Mouse (Mus musculus) brown adipose tissue, adult 24 weeks (tissue): ENCODE results near the gene Grtp1. TPM values are rescaled to one million over a fixed set of nuclear protein-coding genes. Genes with fewer than 3 reads are reported as not detected.

Source experiments
- H3K27ac ChIP-seq: fragments of 200-500 bp; replicated peaks from 2 replicates; pipeline ENCODE4 v1.5.1; 2012; ENCODE audit warnings: low read depth, mild to moderate bottlenecking, low read length
- H3K4me1 ChIP-seq: fragments of 200-500 bp; 2 replicates; pipeline ENCODE4 v1.6.1; 2012; ENCODE audit warnings: low read length, mixed read lengths; ENCODE audit not compliant: control insufficient read depth, insufficient read depth, insufficient read length
- H3K4me3 ChIP-seq: fragments of 200-500 bp; 2 replicates; pipeline ENCODE4 v1.5.1; 2012; ENCODE audit warnings: low read depth, mild to moderate bottlenecking, low read length, moderate library complexity; ENCODE audit not compliant: insufficient read depth
- polyA plus RNA-seq: library from polyadenylated mRNA; stranded (reverse); fragments of >200 nt; gene quantifications from 2 replicates; pipeline ENCODE4 v1.2.4, GENCODE M21; 2012; ENCODE audit not compliant: missing spikeins, insufficient read depth, insufficient read length

Grtp1 gene
- polyA plus RNA-seq, 1 experiment, result 33.7 TPM

DNA sequence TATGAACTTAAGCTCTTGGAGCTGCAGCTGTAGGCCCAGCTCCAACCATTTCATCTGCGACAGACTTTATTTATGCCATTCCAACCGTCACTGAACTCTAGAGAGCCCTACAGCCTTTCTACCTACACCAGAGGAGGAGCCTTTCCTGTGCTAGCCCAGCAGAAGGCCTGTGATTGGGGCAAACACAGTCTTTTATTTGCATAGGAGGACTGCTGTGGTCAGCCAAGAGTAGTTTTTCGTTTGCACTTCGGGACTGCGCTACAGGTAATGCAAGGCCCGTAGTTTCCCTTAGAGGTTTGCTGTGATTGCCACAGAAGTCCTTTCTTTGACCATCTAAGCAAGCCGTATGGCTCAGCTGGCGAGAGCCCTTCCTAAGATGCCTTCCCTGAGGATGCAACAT is 16.0 kb upstream of the Grtp1 start:
- peaks cover 6% of the 10 kb centered on the region; the same call in 1 of the 2 replicates for H3K4me1 ChIP-seq
- no peak overlapping the region for H3K4me3 ChIP-seq
- no peak overlapping the region for H3K27ac ChIP-seq

- H3K4me1 ChIP-seq, result peaks cover 11% of the 10 kb centered on the region; the same call in 1 of the 2 replicates
- no peak overlapping the region for H3K4me3 ChIP-seq
- H3K27ac ChIP-seq, result no peak overlapping the region
Observed at GRCm38 (mm10) chr8:13213479-13214268, 13.3 kb upstream of the Grtp1 start.

DNA sequence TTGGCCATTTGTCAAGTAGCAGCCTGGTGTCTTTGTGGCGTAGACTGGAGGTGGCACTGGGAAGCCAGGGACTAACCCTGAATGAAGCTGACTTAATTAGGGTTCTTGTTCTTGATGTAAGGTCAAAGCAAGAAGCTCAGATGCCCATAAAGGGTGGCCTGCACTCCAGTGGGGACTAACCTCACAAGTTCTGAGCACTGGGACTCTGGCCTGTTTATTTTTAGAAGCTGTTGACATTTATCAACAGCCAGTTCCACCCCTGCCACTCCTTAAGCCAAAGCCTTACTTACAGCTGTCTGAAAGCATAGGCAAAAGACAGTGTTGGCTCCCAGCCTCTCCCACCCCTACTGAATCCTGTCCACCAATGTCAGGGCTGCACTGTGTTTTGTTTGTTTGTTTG is 9.3 kb upstream of the Grtp1 start:
- peak overlapping the region; percentile 57 for H3K27ac ChIP-seq
- H3K4me3 ChIP-seq, result no peak overlapping the region
- H3K4me1 ChIP-seq, result peaks cover 15% of the 10 kb centered on the region; the same call in 1 of the 2 replicates

DNA sequence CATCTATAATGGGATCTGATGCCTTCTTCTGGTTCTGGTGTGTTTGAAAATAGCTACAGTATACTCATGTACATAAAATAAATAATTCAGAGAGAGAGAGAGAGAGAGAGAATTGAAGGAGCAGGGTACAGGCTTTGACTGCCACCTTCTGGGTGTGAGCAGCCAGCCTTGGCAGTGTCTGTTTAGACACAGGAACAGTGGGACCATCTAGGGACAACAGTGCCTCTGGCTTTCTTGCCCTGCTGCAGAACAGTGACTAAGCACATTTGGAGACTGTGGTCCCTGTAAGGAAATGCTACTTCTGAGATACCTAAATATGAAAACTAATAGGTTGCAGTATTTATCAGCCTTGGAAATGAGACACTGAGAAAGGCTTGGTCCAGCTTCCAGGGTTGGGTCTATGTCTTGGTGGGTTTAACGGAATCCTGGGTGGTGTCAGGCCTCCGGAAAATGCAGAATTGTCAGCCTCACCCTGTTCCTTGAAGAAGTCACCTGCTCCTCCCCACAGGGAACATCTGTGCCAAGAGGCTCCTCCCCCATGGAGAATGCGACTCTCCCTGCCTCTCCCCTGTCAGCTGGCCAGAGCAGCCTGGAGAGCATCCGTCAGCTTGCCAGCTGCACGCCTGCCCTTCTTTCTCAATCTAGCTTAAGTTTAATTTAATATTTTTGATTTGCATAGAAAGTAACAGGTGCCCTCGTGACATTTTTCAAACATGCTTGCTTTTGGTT is 8.4 kb upstream of the Grtp1 start:
- Histone ChIP-seq H3K4me1 (peaks cover 21% of the 10 kb centered on the region; the same call in 1 of the 2 replicates), H3K4me3 (no peak overlapping the region), H3K27ac (peak overlapping the region; percentile 47; the same call in 1 of the 2 replicates)

DNA sequence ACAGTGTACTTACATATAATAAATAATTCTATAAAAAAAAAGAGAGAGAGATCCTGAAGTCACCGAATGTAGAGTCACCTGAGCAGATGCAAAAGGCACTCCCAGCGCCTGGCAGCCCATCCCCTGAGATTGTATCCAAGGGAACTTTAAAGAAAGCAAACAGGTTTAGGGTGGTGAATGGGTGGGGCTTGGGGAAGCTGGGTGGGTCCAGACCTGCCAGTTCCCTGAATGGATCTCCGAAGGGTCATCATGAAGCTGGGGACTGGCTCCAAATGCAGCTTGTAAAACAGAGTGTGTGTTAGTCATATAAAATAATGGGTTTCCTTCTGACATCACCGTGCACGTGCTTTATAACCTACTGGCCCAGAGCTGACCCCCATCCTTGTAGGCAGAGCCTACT is 5.9 kb upstream of the Grtp1 start:
- Histone ChIP-seq H3K4me3 (no peak overlapping the region), H3K27ac (no peak overlapping the region), H3K4me1 (peaks cover 15% of the 10 kb centered on the region; the same call in 1 of the 2 replicates)

GRCm38 (mm10) chr8:13205311-13205710 is 4.9 kb upstream of the Grtp1 start:
- H3K27ac ChIP-seq, result peak overlapping the region; percentile 76
- H3K4me1 ChIP-seq, result peaks cover 15% of the 10 kb centered on the region; the same call in 1 of the 2 replicates
- no peak overlapping the region for H3K4me3 ChIP-seq

- peaks cover 16% of the 10 kb centered on the region; the same call in 1 of the 2 replicates for H3K4me1 ChIP-seq
- no peak overlapping the region for H3K4me3 ChIP-seq
- H3K27ac ChIP-seq, result peak overlapping the region; percentile 76
Observed at GRCm38 (mm10) chr8:13204371-13205140, 4.1 kb upstream of the Grtp1 start.

DNA sequence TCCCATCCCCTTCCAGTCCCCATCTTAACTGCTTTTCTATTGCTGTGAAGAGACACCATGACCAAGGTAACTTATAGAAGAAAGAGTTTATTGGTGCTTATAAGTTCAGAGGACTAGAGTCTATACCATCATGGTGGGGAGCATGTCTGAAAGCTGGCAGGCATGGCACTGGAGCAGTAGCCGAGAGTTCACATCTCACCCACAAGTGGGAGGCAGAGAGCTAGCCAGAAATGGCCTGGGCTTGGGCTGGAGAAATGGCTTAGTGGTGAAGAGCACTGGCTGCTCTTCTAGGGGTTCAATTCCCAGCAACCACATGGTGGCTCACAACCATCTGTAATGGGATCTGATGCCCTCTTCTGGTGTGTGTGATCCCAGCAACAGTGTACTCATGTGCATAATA is 3.1 kb upstream of the Grtp1 start:
- H3K4me3 ChIP-seq, result no peak overlapping the region
- H3K4me1 ChIP-seq, result peaks cover 13% of the 10 kb centered on the region; the same call in 1 of the 2 replicates
- H3K27ac ChIP-seq, result peak overlapping the region; percentile 95

DNA sequence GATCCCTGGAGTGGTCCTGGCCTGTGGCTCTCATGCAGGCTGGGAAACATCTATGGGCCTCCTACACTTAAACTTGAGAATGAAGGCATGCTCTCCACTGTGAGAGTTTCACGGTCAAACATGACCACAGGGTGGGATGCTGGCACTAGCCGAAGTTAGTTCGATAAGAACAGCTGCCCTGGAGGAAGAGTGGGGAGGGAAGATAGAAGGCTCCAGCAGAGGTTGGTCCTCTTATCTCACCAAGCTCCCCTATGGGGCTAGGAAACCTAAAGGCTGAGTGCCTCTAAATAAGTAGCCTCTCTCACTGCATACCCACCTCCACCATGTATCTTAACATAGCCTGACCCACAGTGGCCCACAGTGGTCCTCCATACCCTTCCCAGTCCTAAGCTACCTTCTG is 2.4 kb upstream of the Grtp1 start:
- peak overlapping the region; percentile 95 for H3K27ac ChIP-seq

DNA sequence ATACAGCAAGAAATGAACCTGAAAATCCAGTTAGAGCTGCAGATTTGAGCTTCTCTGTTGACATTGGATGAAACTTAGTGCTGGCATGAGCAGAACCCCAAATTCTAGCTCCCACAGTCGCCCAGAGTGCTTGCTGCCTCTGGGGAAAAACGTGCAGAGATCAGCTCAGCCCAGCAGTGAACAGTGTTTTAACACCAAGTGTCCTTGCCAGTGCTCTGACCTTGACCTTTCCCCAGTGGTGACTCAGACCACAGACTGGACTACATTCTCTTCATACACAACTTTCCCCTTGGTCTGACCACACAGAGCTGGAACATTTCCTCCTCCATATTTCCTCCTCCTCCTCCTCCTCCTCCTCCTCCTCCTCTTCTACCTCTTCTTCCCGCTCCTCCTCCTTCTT is 1.6 kb upstream of the Grtp1 start:
- Histone ChIP-seq H3K27ac (peak overlapping the region; percentile 95), H3K4me3 (peak overlapping the region; percentile 68), H3K4me1 (peaks cover 13% of the 10 kb centered on the region; the same call in 1 of the 2 replicates)

More for the DNA sequence above, 2.4 kb upstream of the Grtp1 start:
- Histone ChIP-seq H3K4me1 (peaks cover 13% of the 10 kb centered on the region; the same call in 1 of the 2 replicates), H3K4me3 (peak overlapping the region; percentile 68)

DNA sequence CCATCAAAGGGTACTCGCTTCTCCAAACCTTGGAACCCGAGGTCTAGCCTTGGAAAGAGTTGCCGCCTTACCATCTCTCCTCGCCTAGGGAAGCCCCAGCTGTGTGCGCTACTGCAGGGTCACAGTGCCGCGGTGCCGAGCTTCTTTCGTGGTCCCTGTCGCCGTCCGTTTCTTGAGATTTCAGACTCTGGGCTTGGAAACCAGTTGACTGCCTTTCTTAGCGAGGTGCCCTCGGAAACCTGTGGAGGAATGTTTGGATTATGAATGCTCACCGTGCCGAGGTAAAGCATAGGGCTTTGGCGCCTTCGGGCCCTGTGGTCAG is 554 bp upstream of the Grtp1 start:
- Histone ChIP-seq H3K4me3 (peak overlapping the region; percentile 68), H3K4me1 (peaks cover 13% of the 10 kb centered on the region; the same call in 1 of the 2 replicates), H3K27ac (peak overlapping the region; percentile 73)

DNA sequence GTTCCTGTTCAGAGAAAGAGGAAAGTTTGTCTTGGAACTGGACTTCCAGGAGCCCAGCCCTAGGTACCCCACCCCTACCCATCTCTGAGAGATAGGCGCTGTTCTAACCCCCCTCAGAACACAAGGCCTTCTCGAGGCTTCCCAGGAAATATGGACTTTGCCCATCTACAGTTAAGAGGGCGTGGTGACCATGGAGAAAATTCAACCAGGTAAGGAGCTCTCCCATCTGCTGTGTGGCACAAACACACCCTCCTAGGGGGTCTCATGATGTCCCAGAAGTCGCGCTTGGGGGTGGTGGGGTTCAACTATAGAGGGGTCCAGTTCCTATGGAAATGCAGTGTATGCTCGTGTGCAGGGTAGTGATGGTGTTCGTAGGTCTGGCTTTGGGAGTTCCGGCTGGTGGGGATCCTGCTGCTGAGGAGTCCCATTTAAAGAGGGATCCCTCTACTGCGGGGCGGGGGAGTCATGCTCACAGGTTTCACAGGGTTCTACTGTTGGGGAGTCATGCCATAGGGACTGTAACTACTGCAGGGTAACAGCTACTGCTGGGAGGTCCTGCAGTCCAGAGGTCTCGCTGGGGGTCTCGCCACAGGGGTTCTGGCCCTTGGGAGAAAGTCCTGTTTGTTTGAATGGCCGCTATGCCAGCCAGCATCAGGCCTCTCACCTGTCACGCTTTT is 897 bp downstream of the Grtp1 start:
- Histone ChIP-seq H3K27ac (no peak overlapping the region), H3K4me3 (peak overlapping the region; percentile 86), H3K4me1 (peaks cover 8% of the 10 kb centered on the region; the same call in 1 of the 2 replicates)

DNA sequence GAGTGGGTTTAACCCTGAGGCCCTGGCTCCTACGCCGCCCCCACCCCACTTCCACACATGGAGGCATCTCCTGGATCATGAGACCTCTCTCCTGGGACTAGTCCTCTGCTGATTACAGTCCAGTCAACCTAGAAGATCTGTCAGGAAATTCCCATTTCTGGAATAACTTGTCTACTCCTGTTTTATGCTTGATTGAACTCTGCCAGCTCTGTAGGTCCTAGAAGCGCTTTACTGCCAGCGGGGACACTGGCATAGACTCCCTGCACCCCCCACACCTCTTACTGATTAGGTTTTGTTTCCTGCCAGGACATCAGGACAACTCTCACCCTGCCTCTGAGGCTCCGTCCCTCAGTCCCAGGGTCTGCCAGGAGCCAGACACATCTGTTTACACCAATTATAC is 2.9 kb downstream of the Grtp1 start:
- Histone ChIP-seq H3K4me1 (0 out of 2 replicates have a peak, but pooled peaks cover 3% of the 10 kb centered on the region), H3K4me3 (no peak overlapping the region), H3K27ac (no peak overlapping the region)

DNA sequence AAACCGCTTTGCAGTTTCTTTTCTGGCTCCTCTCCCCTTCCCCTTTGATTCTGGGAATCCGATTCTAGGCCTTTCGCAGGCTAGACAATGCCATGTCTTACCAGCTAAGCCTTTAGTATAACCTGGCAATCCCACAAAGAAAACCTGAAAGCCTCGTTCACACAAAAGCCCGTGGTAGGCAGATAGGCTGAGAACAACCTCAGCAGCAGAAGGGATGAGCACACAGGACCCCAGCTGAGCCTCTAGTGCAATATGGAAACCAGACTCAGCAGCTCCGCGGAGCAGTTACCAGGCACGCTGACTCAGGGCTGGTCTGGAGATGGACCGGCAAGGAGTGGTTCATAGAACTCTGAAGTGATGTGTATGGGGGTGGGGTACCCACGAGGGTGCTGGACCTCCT is 5.6 kb downstream of the Grtp1 start:
- H3K4me3 ChIP-seq, result no peak overlapping the region
- H3K27ac ChIP-seq, result no peak overlapping the region
- 0 out of 2 replicates have a peak, but pooled peaks cover 3% of the 10 kb centered on the region for H3K4me1 ChIP-seq
